Mouse (Mus musculus): Measurements from ENCODE around the gene Arsa. TPM values are rescaled to one million over a fixed set of nuclear protein-coding genes. Genes with fewer than 3 reads are reported as not detected.
"Not testable (repeated sequence)": the region's sequence is repeated elsewhere in the genome, so short reads cannot be mapped to it uniquely, and the experiment has no call there.

The Arsa gene
- polyA plus RNA-seq, 1 experiment from 2014 or later = 14.2 TPM

GRCm38 (mm10) chr15:89431806-89432205 lies 45.4 kb downstream of the Arsa start:
- peak; percentile 45 for DNase-seq (ENCODE audit: low spot score)
- peaks cover 13% of the 10 kb centered on the region for H3K4me1 ChIP-seq
- peaks cover 15% of the 10 kb centered on the region for H3K36me3 ChIP-seq
- whole genome bisulfite sequencing = 89% methylated on average over 6 of the region's 6 CpGs
- no peaks in the 10 kb centered on the region for H3K9me3 ChIP-seq
- H3K4me3 ChIP-seq = no peak overlapping the region
- H3K27ac ChIP-seq = no peak overlapping the region
- no peaks in the 10 kb centered on the region for H3K27me3 ChIP-seq (ENCODE audit: insufficient read depth, poor library complexity, severe bottlenecking)

GRCm38 (mm10) chr15:89431271-89431670 lies 46.0 kb downstream of the Arsa start:
- H3K27me3 ChIP-seq (ENCODE audit: insufficient read depth, poor library complexity, severe bottlenecking) = no peaks in the 10 kb centered on the region
- peak; percentile 66 for DNase-seq (ENCODE audit: low spot score)
- H3K4me3 ChIP-seq = no peak overlapping the region
- H3K9me3 ChIP-seq = no peaks in the 10 kb centered on the region
- no peak overlapping the region for H3K27ac ChIP-seq
- H3K36me3 ChIP-seq = peaks cover 20% of the 10 kb centered on the region
- 74% methylated on average over 3 of the region's 3 CpGs for WGBS
- peaks cover 18% of the 10 kb centered on the region for H3K4me1 ChIP-seq

- peaks cover 23% of the 10 kb centered on the region for H3K4me1 ChIP-seq
- DNase-seq (ENCODE audit: low spot score) = peak; percentile 45
- H3K27ac ChIP-seq; H3K9me3 ChIP-seq; H3K27me3 ChIP-seq (ENCODE audit: insufficient read depth, poor library complexity, severe bottlenecking): not testable (repeated sequence)
- peaks cover 23% of the 10 kb centered on the region for H3K36me3 ChIP-seq
- H3K4me3 ChIP-seq = peak overlapping the region; percentile 82; the same call in 1 of the 2 replicates
- WGBS = 81% methylated on average over 9 of the region's 9 CpGs
These were observed 46.5 kb downstream of the Arsa start for GRCm38 (mm10) chr15:89430771-89431170.

- Histone ChIP-seq H3K4me1 (peaks cover 27% of the 10 kb centered on the region), H3K9me3 (no peaks in the 10 kb centered on the region), H3K36me3 (peaks cover 23% of the 10 kb centered on the region), H3K27ac (peak overlapping the region; percentile 95), H3K4me3 (peak overlapping the region; percentile 82), H3K27me3 (ENCODE audit: insufficient read depth, poor library complexity, severe bottlenecking) (no peaks in the 10 kb centered on the region)
- WGBS = 40% methylated on average over 6 of the region's 6 CpGs
- DNase-seq (ENCODE audit: low spot score) = peak; percentile 68
These were observed 46.9 kb downstream of the Arsa start for GRCm38 (mm10) chr15:89430341-89430740.

GRCm38 (mm10) chr15:89429352-89430221 lies 47.6 kb downstream of the Arsa start, which contains the start of the genes C730034F03Rik, Gm44502 and Chkb:
Gene C730034F03Rik, plus strand, starts transcription at chr15:89429589.
Gene Gm44502, minus strand, starts transcription at chr15:89429696.
Gene Chkb, minus strand, starts transcription at chr15:89429908.
- under 1% methylated on average over 70 of the region's 70 CpGs for WGBS
- H3K4me3 ChIP-seq = peak within 1 kb of the TSS; percentile 82

GRCm38 (mm10) chr15:89428821-89429351 lies 48.3 kb downstream of the Arsa start:
- WGBS = 5% methylated on average over 22 of the region's 22 CpGs

More at GRCm38 (mm10) chr15:89429352-89430221, 47.6 kb downstream of the Arsa start, which contains the start of the genes C730034F03Rik, Gm44502 and Chkb:
- peak within 1 kb of the TSS; percentile 95 for H3K27ac ChIP-seq
- peaks cover 25% of the 10 kb centered on the region for H3K36me3 ChIP-seq
- H3K27me3 ChIP-seq (ENCODE audit: insufficient read depth, poor library complexity, severe bottlenecking) = no peaks in the 10 kb centered on the region
- H3K9me3 ChIP-seq = no peaks in the 10 kb centered on the region
- peaks cover 35% of the 10 kb centered on the region for H3K4me1 ChIP-seq
- DNase-seq (ENCODE audit: low spot score) = peak; percentile 98

GRCm38 (mm10) chr15:89428136-89428790 lies 49.0 kb downstream of the Arsa start:
- Histone ChIP-seq H3K4me1 (peaks cover 48% of the 10 kb centered on the region), H3K4me3 (peak overlapping the region; percentile 82), H3K27ac (peak overlapping the region; percentile 95; the same call in 1 of the 2 replicates), H3K27me3 (ENCODE audit: insufficient read depth, poor library complexity, severe bottlenecking) (no peaks in the 10 kb centered on the region), H3K36me3 (peaks cover 38% of the 10 kb centered on the region), H3K9me3 (no peaks in the 10 kb centered on the region)
- peak; percentile 68 for DNase-seq (ENCODE audit: low spot score)
- WGBS = 75% methylated on average over 19 of the region's 19 CpGs

More at GRCm38 (mm10) chr15:89428821-89429351, 48.3 kb downstream of the Arsa start:
- H3K36me3 ChIP-seq = peaks cover 32% of the 10 kb centered on the region
- peak overlapping the region; percentile 82 for H3K4me3 ChIP-seq
- no peaks in the 10 kb centered on the region for H3K9me3 ChIP-seq
- H3K27ac ChIP-seq = peak overlapping the region; percentile 95
- peaks cover 42% of the 10 kb centered on the region for H3K4me1 ChIP-seq
- H3K27me3 ChIP-seq (ENCODE audit: insufficient read depth, poor library complexity, severe bottlenecking) = no peaks in the 10 kb centered on the region
- peak; percentile 80 for DNase-seq (ENCODE audit: low spot score)

- Histone ChIP-seq H3K4me3 (no peak overlapping the region), H3K27ac (peak overlapping the region; percentile 94), H3K4me1 (peaks cover 50% of the 10 kb centered on the region), H3K27me3 (ENCODE audit: insufficient read depth, poor library complexity, severe bottlenecking) (no peaks in the 10 kb centered on the region), H3K9me3 (no peaks in the 10 kb centered on the region), H3K36me3 (peaks cover 54% of the 10 kb centered on the region)
- no peak for DNase-seq (ENCODE audit: low spot score)
- WGBS = 86% methylated on average over 10 of the region's 10 CpGs
These were observed 50.5 kb downstream of the Arsa start for GRCm38 (mm10) chr15:89426716-89427115.

- H3K4me3 ChIP-seq = peak within 1 kb of the TSS; percentile 63
- 13% methylated on average over 6 of the region's 6 CpGs for WGBS
- peaks cover 62% of the 10 kb centered on the region for H3K36me3 ChIP-seq
These were observed 51.5 kb downstream of the Arsa start, which contains the start of gene Cpt1b for GRCm38 (mm10) chr15:89425711-89426121. Gene Cpt1b, minus strand, starts transcription at chr15:89425863.

GRCm38 (mm10) chr15:89424621-89425020 lies 52.6 kb downstream of the Arsa start:
- no peaks in the 10 kb centered on the region for H3K27me3 ChIP-seq (ENCODE audit: insufficient read depth, poor library complexity, severe bottlenecking)
- peaks cover 50% of the 10 kb centered on the region for H3K4me1 ChIP-seq
- peak overlapping the region; percentile 94 for H3K27ac ChIP-seq
- H3K9me3 ChIP-seq = no peaks in the 10 kb centered on the region
- H3K4me3 ChIP-seq = peak overlapping the region; percentile 63
- H3K36me3 ChIP-seq = peaks cover 72% of the 10 kb centered on the region
- DNase-seq (ENCODE audit: low spot score) = no peak
- WGBS = 79% methylated on average over 8 of the region's 8 CpGs

More at GRCm38 (mm10) chr15:89425711-89426121, 51.5 kb downstream of the Arsa start, which contains the start of gene Cpt1b:
- peak within 1 kb of the TSS; percentile 94 for H3K27ac ChIP-seq
- no peaks in the 10 kb centered on the region for H3K9me3 ChIP-seq
- no peaks in the 10 kb centered on the region for H3K27me3 ChIP-seq (ENCODE audit: insufficient read depth, poor library complexity, severe bottlenecking)
- H3K4me1 ChIP-seq = peaks cover 50% of the 10 kb centered on the region
- DNase-seq (ENCODE audit: low spot score) = peak; percentile 92

All from heart, embryonic 10.5 days (tissue).